Mouse (Mus musculus) central nervous system, embryonic 18 days (tissue): ENCODE data around the gene Ahnak2. TPM values are rescaled to one million over a fixed set of nuclear protein-coding genes. Genes with fewer than 3 reads are reported as not detected.

Experiments used
- polyA plus RNA-seq: library from polyadenylated mRNA; depleted of rRNA; stranded (reverse); fragments of >200 nt; gene quantifications from 2 replicates; pipeline ENCODE4 v1.2.3, GENCODE M21; 2012; rRNA removed

The Ahnak2 gene
- 6.2 and 8.3 TPM in 2 replicates for polyA plus RNA-seq

GRCm38 (mm10) chr12:112801864-112802846 lies at the start of gene Ahnak2:
Gene Ahnak2 (minus strand): TSS chr12:112802657.

GRCm38 (mm10) chr12:112829244-112829864 lies 26.9 kb upstream of the Ahnak2 start, which contains the start of gene Cdca4:
Gene Cdca4 (minus strand): TSS chr12:112829423.

GRCm38 (mm10) chr12:112808587-112809364 lies 6.3 kb upstream of the Ahnak2 start, which contains the start of gene Clba1:
Gene Clba1 (plus strand): TSS chr12:112808937.

GRCm38 (mm10) chr12:112760154-112760926 lies 42.1 kb downstream of the Ahnak2 start, which contains the start of gene Pld4:
Gene Pld4 (plus strand): TSS chr12:112760655.

Other genes starting within 250 kb of the Ahnak2 start
- 9.6 and 12.4 TPM in 2 replicates for gene Inf2, start 213.9 kb downstream of the Ahnak2 start, polyA plus RNA-seq
- 3.2 and 8.8 TPM in 2 replicates for gene Adssl1, start 182.6 kb downstream of the Ahnak2 start, polyA plus RNA-seq
- 44.8 and 45.5 TPM in 2 replicates for gene Siva1, start 158.0 kb downstream of the Ahnak2 start, polyA plus RNA-seq
- 253 and 274 TPM in 2 replicates for gene Akt1, start 127.8 kb downstream of the Ahnak2 start, polyA plus RNA-seq
- 0.71 and 0.98 TPM in 2 replicates for gene Zbtb42, start 123.8 kb downstream of the Ahnak2 start, polyA plus RNA-seq
- gene Cep170b, start 82.2 kb downstream of the Ahnak2 start, polyA plus RNA-seq: 56.3 and 64.0 TPM in 2 replicates
- gene Pld4, start 42.0 kb downstream of the Ahnak2 start, polyA plus RNA-seq: 5.6 and 6.2 TPM in 2 replicates
- 14.5 and 14.7 TPM in 2 replicates for gene Clba1, start 6.3 kb upstream of the Ahnak2 start, polyA plus RNA-seq
- 28.8 and 28.9 TPM in 2 replicates for gene Cdca4, start 26.8 kb upstream of the Ahnak2 start, polyA plus RNA-seq
- 0.08 TPM in 1 of 2 replicates, not detected in the other for gene Gpr132, start 65.6 kb upstream of the Ahnak2 start, polyA plus RNA-seq
- gene Jag2, start 127.1 kb upstream of the Ahnak2 start, polyA plus RNA-seq: 59.0 and 68.4 TPM in 2 replicates
- gene Nudt14, start 139.5 kb upstream of the Ahnak2 start, polyA plus RNA-seq: 33.7 and 39.1 TPM in 2 replicates
- gene Btbd6, start 173.8 kb upstream of the Ahnak2 start, polyA plus RNA-seq: 46.2 and 54.6 TPM in 2 replicates
- 50.2 and 52.5 TPM in 2 replicates for gene Brf1, start 198.0 kb upstream of the Ahnak2 start, polyA plus RNA-seq
- gene Pacs2, start 211.9 kb upstream of the Ahnak2 start, polyA plus RNA-seq: 87.5 and 97.2 TPM in 2 replicates